Mouse (Mus musculus): ENCODE measurements at regions not wholly inside any gene's neighbourhood (a gene's known extent, or its start where the extent isn't known, plus 50 kb on each side); places are given as distances from the start of the nearest gene placed in this dataset.

- peaks cover 70% of the 10 kb centered on the region for H3K4me1 ChIP-seq
- ATAC-seq, result peak; percentile 68
Measured at GRCm38 (mm10) chr15:85670789-85671700, 63.7 kb upstream of the Ppara start.

GRCm38 (mm10) chr15:85671701-85672191 is 63.0 kb upstream of the Ppara start:
- Histone ChIP-seq H3K36me3 (ENCODE audit: poor library complexity, severe bottlenecking) (peaks cover 26% of the 10 kb centered on the region), H3K4me3 (peak overlapping the region; percentile 98), H3K9ac (peak overlapping the region; percentile 100), H3K9me3 (replicated peaks) (no peaks in the 10 kb centered on the region), H3K27me3 (peaks cover 28% of the 10 kb centered on the region; the same call in 1 of the 2 replicates), H3K4me2 (peak overlapping the region; percentile 71), H3K27ac (peak overlapping the region; percentile 99), H3K4me1 (peaks cover 71% of the 10 kb centered on the region)
- under 1% methylated on average over 50 of the region's 50 CpGs for WGBS
- no peak for ATAC-seq

More at GRCm38 (mm10) chr15:85670789-85671700, 63.7 kb upstream of the Ppara start:
- peaks cover 20% of the 10 kb centered on the region for H3K36me3 ChIP-seq (ENCODE audit: poor library complexity, severe bottlenecking)
- under 1% methylated on average over 82 of the region's 141 CpGs for WGBS
- H3K9ac ChIP-seq, result peak overlapping the region; percentile 100
- H3K4me2 ChIP-seq, result peak overlapping the region; percentile 71
- H3K27me3 ChIP-seq, result peaks cover 29% of the 10 kb centered on the region; the same call in 1 of the 2 replicates
- H3K4me3 ChIP-seq, result peak overlapping the region; percentile 98
- no peaks in the 10 kb centered on the region for H3K9me3 ChIP-seq (replicated peaks)
- H3K27ac ChIP-seq, result peak overlapping the region; percentile 99

DNA sequence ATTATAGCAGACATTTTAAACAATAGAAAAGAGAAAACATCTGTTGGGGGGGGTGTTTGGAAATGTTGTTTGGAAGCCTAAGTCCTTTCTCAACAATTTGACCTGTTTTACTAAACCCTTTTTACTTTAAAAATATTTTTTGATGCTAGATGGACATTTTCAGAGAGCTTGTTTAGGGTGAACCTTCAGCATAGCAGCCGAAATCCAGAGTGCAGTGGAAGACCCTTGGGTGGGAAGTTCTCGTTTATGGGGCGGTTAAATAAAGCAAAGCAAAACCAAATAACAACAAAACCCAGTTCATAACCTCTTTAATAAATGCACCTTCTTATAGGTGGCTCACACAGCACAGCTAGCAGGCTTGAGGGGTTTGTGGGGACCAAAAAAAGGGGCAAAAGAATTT is 62.4 kb upstream of the Ppara start:
- Histone ChIP-seq H3K27me3 (peaks cover 27% of the 10 kb centered on the region; the same call in 1 of the 2 replicates), H3K4me2 (peak overlapping the region; percentile 71), H3K4me3 (peak overlapping the region; percentile 98), H3K36me3 (ENCODE audit: poor library complexity, severe bottlenecking) (peaks cover 26% of the 10 kb centered on the region), H3K9me3 (replicated peaks) (no peaks in the 10 kb centered on the region), H3K27ac (peak overlapping the region; percentile 99), H3K4me1 (peaks cover 73% of the 10 kb centered on the region), H3K9ac (peak overlapping the region; percentile 100)
- no peak for ATAC-seq
- 63% methylated on average over 3 of the region's 3 CpGs for WGBS

- H3K4me3 ChIP-seq, result peak overlapping the region; percentile 98
- WGBS, result 39% methylated on average over 3 of the region's 3 CpGs
- peak overlapping the region; percentile 100 for H3K9ac ChIP-seq
- H3K27ac ChIP-seq, result no peak overlapping the region
- H3K27me3 ChIP-seq, result peaks cover 23% of the 10 kb centered on the region; the same call in 1 of the 2 replicates
- H3K9me3 ChIP-seq (replicated peaks), result no peaks in the 10 kb centered on the region
- H3K4me1 ChIP-seq, result peaks cover 75% of the 10 kb centered on the region
- ATAC-seq, result no peak
- H3K36me3 ChIP-seq (ENCODE audit: poor library complexity, severe bottlenecking), result peaks cover 28% of the 10 kb centered on the region
- peak overlapping the region; percentile 71 for H3K4me2 ChIP-seq
Measured at GRCm38 (mm10) chr15:85672931-85673330, 61.9 kb upstream of the Ppara start.

DNA sequence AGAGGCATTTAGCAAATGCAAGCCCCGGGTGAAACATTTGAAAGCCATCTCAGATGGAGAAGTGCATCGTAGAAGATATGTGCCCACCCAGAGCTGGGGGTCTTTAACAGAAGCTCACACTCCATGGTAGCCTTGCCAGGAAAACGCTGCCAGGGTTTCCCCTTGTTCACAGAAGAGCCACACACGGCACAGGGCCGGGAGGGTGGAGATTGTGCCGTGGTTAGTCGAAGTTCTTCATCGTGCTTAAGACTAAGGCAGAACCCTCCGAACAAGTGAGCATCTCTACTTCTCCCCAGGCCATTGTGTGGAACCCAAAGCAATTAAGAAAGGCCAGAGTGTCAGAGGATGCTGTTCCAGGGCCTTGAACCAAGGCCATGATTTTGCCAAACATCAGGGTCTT is 61.3 kb upstream of the Ppara start:
- peak overlapping the region; percentile 98 for H3K4me3 ChIP-seq
- ATAC-seq, result no peak
- H3K9me3 ChIP-seq (replicated peaks), result no peaks in the 10 kb centered on the region
- peak overlapping the region; percentile 71 for H3K4me2 ChIP-seq
- peak overlapping the region; percentile 25 for H3K27ac ChIP-seq
- H3K27me3 ChIP-seq, result peaks cover 20% of the 10 kb centered on the region; the same call in 1 of the 2 replicates
- peaks cover 32% of the 10 kb centered on the region for H3K36me3 ChIP-seq (ENCODE audit: poor library complexity, severe bottlenecking)
- H3K4me1 ChIP-seq, result peaks cover 77% of the 10 kb centered on the region
- peak overlapping the region; percentile 100 for H3K9ac ChIP-seq
- 54% methylated on average over 9 of the region's 9 CpGs for WGBS

DNA sequence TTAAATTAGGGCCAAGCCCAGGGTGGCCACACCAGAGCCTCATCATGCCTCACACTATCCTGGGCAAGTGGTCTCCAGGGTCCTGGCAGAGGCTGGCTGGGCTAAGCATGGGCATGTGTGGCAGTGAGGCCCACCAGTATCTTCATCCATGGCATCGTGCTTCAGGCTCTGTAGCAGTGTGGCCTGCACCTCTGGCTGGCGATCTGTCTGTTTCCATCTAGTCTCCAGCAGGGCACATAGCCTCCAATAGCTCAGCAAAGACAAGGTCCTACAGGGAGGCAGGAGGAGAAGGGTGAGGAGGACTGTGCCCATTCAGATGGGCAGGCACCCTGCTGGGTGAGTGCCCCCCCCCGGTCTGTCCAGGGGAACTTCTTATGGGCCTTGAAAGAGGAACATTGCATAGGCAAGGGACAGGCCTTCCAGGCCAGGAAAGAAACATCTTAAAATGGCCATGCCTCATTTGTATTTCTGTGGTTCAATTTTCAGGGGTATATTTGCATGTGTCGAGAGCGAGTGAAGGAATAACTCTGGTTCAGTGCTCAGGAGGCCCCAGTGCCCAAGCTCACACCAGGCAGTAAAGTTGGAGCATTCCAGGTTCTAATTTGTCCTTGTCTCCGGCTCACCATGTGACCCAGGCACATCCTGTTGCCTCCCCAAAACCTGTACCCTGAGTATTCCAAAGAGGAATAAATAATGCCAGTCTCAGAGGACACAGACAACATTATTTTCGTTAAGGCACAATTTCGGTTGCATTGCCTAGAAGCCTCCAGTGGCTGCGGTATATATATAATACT is 60.4 kb upstream of the Ppara start:
- ATAC-seq, result no peak
- Histone ChIP-seq H3K9ac (peak overlapping the region; percentile 100), H3K27ac (no peak overlapping the region), H3K36me3 (ENCODE audit: poor library complexity, severe bottlenecking) (peaks cover 32% of the 10 kb centered on the region), H3K4me1 (peaks cover 77% of the 10 kb centered on the region), H3K4me3 (peak overlapping the region; percentile 98), H3K9me3 (replicated peaks) (no peaks in the 10 kb centered on the region), H3K4me2 (peak overlapping the region; percentile 71), H3K27me3 (peaks cover 15% of the 10 kb centered on the region; the same call in 1 of the 2 replicates)
- 79% methylated on average over 9 of the region's 9 CpGs for WGBS

DNA sequence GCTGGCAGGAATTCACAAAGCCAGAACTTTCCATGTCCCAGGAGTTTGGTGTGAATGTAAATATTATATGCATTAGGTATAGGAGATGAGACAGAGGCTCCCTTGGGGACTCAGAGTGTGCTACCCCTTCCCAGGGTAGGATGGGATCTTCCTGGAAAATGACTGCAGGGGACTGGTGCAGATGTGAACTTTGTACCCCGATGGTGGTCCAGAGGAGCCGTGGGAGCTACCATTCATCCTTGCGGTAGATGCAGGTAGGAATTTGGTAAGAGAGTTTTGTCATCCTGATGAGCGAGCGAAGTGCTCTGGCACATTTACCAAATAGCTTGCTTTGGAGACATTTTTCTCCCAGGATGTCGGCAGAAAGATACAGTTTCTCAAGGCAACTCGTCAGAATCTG is 59.7 kb upstream of the Ppara start:
- peaks cover 15% of the 10 kb centered on the region; the same call in 1 of the 2 replicates for H3K27me3 ChIP-seq
- H3K9me3 ChIP-seq (replicated peaks), result no peaks in the 10 kb centered on the region
- ATAC-seq, result no peak
- peaks cover 32% of the 10 kb centered on the region for H3K36me3 ChIP-seq (ENCODE audit: poor library complexity, severe bottlenecking)
- H3K4me2 ChIP-seq, result peak overlapping the region; percentile 71
- 84% methylated on average over 7 of the region's 7 CpGs for WGBS
- H3K9ac ChIP-seq, result peak overlapping the region; percentile 48; the same call in 1 of the 2 replicates
- peak overlapping the region; percentile 13; the same call in 1 of the 2 replicates for H3K4me3 ChIP-seq
- peaks cover 77% of the 10 kb centered on the region for H3K4me1 ChIP-seq
- no peak overlapping the region for H3K27ac ChIP-seq

DNA sequence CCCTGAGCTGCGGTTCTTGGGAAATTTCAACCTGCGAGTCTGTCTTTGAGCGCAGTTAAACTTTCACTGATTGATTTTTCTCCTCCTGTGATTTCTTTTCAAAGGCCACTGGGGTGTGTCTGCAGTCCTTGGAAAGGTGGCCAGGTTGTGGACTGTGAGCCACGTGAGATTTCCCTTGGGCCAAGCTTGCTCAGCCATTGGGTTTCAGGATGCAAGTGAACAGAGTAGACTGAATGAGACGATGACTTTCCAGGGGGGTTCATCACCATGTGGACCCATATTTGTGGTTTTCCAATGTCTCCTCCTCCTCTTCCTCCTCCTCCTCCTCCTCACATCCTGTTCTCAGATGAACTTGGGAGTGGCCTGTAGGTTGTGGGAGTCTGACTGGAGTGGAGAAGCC is 59.0 kb upstream of the Ppara start:
- Histone ChIP-seq H3K9me3 (replicated peaks) (no peaks in the 10 kb centered on the region), H3K4me1 (peaks cover 81% of the 10 kb centered on the region), H3K4me3 (no peak overlapping the region), H3K27me3 (peaks cover 15% of the 10 kb centered on the region; the same call in 1 of the 2 replicates), H3K36me3 (ENCODE audit: poor library complexity, severe bottlenecking) (peaks cover 32% of the 10 kb centered on the region), H3K9ac (peak overlapping the region; percentile 48; the same call in 1 of the 2 replicates), H3K27ac (no peak overlapping the region), H3K4me2 (peak overlapping the region; percentile 71)
- 88% methylated on average over 5 of the region's 5 CpGs for WGBS
- ATAC-seq, result no peak

DNA sequence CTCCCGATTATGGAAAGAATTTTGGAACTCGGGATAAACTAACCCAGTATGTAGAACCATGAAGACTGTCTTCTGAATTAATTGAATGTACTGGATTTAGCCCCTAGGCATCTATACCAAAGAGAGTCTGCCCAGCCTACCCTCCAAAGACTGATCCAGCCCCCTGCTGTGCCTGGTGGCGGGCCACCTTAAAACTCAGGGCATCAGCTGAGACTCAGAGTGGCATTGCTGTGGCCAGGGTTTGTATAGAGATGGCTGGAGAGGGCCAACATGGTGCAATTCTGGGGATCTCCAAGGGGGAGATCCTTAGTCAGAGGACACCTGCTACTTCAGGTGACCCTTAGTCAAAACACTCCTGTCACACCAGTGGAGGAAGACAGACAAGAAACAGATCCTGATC is 58.6 kb upstream of the Ppara start:
- no peak overlapping the region for H3K4me3 ChIP-seq
- no peak for ATAC-seq
- H3K4me2 ChIP-seq, result peak overlapping the region; percentile 71
- no peaks in the 10 kb centered on the region for H3K9me3 ChIP-seq (replicated peaks)
- no peak overlapping the region for H3K27ac ChIP-seq
- WGBS, result 79% methylated on average over 3 of the region's 3 CpGs
- peaks cover 32% of the 10 kb centered on the region for H3K36me3 ChIP-seq (ENCODE audit: poor library complexity, severe bottlenecking)
- 0 out of 2 replicates have a peak overlapping the region, but pooled peaks have one; percentile 48 for H3K9ac ChIP-seq
- H3K4me1 ChIP-seq, result peaks cover 86% of the 10 kb centered on the region
- H3K27me3 ChIP-seq, result peaks cover 15% of the 10 kb centered on the region; the same call in 1 of the 2 replicates

GRCm38 (mm10) chr15:85676871-85677270 is 57.9 kb upstream of the Ppara start:
- Histone ChIP-seq H3K27me3 (peaks cover 15% of the 10 kb centered on the region; the same call in 1 of the 2 replicates), H3K27ac (no peak overlapping the region)

DNA sequence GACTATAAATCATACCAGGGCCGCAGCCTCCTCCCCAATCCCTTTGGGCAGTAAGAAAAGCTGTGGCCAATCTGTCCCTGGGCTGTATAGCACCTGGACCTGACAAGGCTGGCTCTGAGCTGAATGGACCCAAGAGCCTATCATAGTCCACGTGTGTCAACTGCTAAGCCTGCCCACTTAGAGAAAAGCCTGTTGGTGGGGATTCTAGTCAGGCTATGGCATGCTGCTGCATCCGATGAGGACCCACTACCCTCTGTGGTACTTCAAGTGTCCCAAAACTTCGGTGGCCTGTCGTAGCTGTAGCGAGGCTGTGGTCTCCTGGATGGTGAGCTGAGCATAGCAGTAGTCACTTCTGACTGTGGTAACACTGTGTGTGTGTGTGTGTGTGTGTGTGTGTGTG is 57.4 kb upstream of the Ppara start:
- peak overlapping the region; percentile 64 for H3K9ac ChIP-seq
- no peak overlapping the region; the same call in 1 of the 2 replicates for H3K4me3 ChIP-seq
- peaks cover 15% of the 10 kb centered on the region; the same call in 1 of the 2 replicates for H3K27me3 ChIP-seq
- 88% methylated on average over 6 of the region's 6 CpGs for WGBS
- ATAC-seq, result no peak; the same call in 1 of the 2 replicates
- peak overlapping the region; percentile 71 for H3K4me2 ChIP-seq
- no peaks in the 10 kb centered on the region for H3K9me3 ChIP-seq (replicated peaks)
- peak overlapping the region; percentile 91 for H3K27ac ChIP-seq
- peaks cover 32% of the 10 kb centered on the region for H3K36me3 ChIP-seq (ENCODE audit: poor library complexity, severe bottlenecking)
- H3K4me1 ChIP-seq, result peaks cover 97% of the 10 kb centered on the region

More at GRCm38 (mm10) chr15:85676871-85677270, 57.9 kb upstream of the Ppara start:
- Histone ChIP-seq H3K9ac (peak overlapping the region; percentile 64; the same call in 1 of the 2 replicates), H3K4me1 (peaks cover 93% of the 10 kb centered on the region), H3K4me2 (peak overlapping the region; percentile 71), H3K9me3 (replicated peaks) (no peaks in the 10 kb centered on the region), H3K4me3 (no peak overlapping the region), H3K36me3 (ENCODE audit: poor library complexity, severe bottlenecking) (peaks cover 32% of the 10 kb centered on the region)
- no peak for ATAC-seq
- WGBS, result 75% methylated on average over 10 of the region's 10 CpGs
